Mouse (Mus musculus) kidney, embryonic 14.5 days (tissue): ENCODE data around the gene Nkd2. TPM values are rescaled to one million over a fixed set of nuclear protein-coding genes. Genes with fewer than 3 reads are reported as not detected.
A peak's percentile ranks its signal among the peaks of the same experiment; 100 is the strongest.

Experiments
- ATAC-seq: fragments of 200-750 bp; cut with Nextera tagmentation; 2 replicates; pipeline ENCODE4 v1.8.0; 2017; ENCODE audit warnings: moderate number of reproducible peaks, mild to moderate bottlenecking, moderate TSS enrichment, moderate library complexity; ENCODE audit not compliant: low FRiP score, low TSS enrichment
- H3K27ac ChIP-seq: fragments of 300-500 bp; sonication (generic); 2 replicates; pipeline ENCODE4 v1.5.1; 2014; ENCODE audit warnings: low read depth, mild to moderate bottlenecking, low read length, moderate library complexity, mixed read lengths
- H3K27me3 ChIP-seq: fragments of 300-500 bp; sonication (generic); 2 replicates; pipeline ENCODE4 v1.6.1; 2014; ENCODE audit warnings: mild to moderate bottlenecking, low read length; ENCODE audit not compliant: control insufficient read depth, insufficient read depth
- H3K36me3 ChIP-seq: fragments of 300-500 bp; sonication (generic); 2 replicates; pipeline ENCODE4 v1.6.1; 2014; ENCODE audit warnings: low read length, mixed read lengths; ENCODE audit not compliant: control insufficient read depth, insufficient read depth
- H3K4me1 ChIP-seq: fragments of 300-500 bp; sonication (generic); 2 replicates; pipeline ENCODE4 v1.6.1; 2014; ENCODE audit warnings: low read length, mixed read lengths; ENCODE audit not compliant: control insufficient read depth, insufficient read depth
- H3K4me2 ChIP-seq: fragments of 300-500 bp; sonication (generic); replicated peaks from 2 replicates; pipeline ENCODE4 v1.6.1; 2014; ENCODE audit warnings: low read depth, mild to moderate bottlenecking, low read length
- H3K4me3 ChIP-seq: fragments of 300-500 bp; sonication (generic); 2 replicates; pipeline ENCODE4 v1.5.1; 2014; ENCODE audit warnings: mild to moderate bottlenecking, low read length
- H3K9ac ChIP-seq: fragments of 300-500 bp; sonication (generic); 2 replicates; pipeline ENCODE4 v1.6.1; 2014; ENCODE audit warnings: low read depth, mild to moderate bottlenecking, low read length, moderate library complexity
- H3K9me3 ChIP-seq: fragments of 300-500 bp; sonication (generic); 2 replicates; pipeline ENCODE4 v1.6.1; 2016; ENCODE audit warnings: low read length; ENCODE audit not compliant: control insufficient read depth
- WGBS: fragments of 180-500 bp; shearing (Covaris S2); extraction: QIAGEN DNeasy Blood & Tissue Kit; methylation state at CpG from one replicate; pipeline ENCODE4 v1.1.7; 2014; 5-methylcytosine and 5-hydroxymethylcytosine counted together
- polyA plus RNA-seq: library from polyadenylated mRNA; unstranded; fragments of >200 nt; fragmentation: Nextera tagmentation; extraction: Ambion mirVana; gene quantifications from 2 replicates; pipeline ENCODE4 v1.2.1, GENCODE M21; 2014

Gene Nkd2
- polyA plus RNA-seq, 1 experiment from 2014 or later, result 4.1 TPM

DNA sequence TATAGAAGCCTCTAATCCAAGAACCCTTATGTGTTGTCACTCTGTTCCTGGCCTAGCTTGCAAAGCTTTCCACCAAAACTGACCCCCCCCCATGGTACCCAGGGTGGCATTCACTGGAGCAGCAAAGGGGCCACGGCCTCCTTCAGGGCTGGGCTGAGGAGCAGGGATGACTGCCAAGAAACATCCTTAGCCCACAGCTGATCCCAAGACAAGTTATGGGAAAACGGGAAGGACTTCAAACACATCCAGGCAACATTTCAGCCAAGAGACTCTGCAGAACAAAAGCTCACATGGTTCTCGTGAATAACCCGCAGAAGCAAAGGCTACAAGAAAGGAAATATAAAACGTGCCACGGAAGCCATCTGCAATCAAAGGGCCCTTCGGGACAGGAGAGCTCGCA, 20.2 kb downstream of the Nkd2 start:
- Histone ChIP-seq H3K36me3 (no peaks in the 10 kb centered on the region), H3K4me3 (no peak overlapping the region), H3K4me1 (no peaks in the 10 kb centered on the region), H3K9me3 (no peaks in the 10 kb centered on the region), H3K4me2 (no peak overlapping the region), H3K9ac (no peak overlapping the region), H3K27ac (no peak overlapping the region), H3K27me3 (no peaks in the 10 kb centered on the region)
- ATAC-seq, result no peak
- WGBS, result 72% methylated on average over 8 of the region's 8 CpGs

DNA sequence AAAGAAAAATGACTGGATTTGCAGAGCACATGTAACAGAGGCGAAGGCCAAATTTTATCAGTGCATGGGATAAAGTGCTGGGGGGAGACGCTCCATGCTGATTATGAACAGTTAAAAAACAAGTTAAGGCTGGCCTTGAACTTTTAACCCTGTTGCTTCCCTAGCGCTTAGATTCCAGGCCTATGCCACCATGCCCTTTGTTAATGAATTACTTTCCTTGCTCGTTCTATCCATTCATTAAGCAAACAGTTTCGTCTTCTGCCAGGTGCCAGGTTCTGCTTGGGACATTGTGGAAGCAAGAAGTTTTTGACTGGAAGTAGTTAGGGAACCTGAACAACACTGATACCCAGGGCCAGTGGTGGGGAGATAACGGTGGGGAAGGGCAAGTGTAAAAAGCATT, 23.7 kb downstream of the Nkd2 start:
- no peaks in the 10 kb centered on the region for H3K4me1 ChIP-seq
- no peaks in the 10 kb centered on the region for H3K9me3 ChIP-seq
- H3K4me3 ChIP-seq, result no peak overlapping the region
- H3K9ac ChIP-seq, result no peak overlapping the region
- H3K27ac ChIP-seq, result no peak overlapping the region
- ATAC-seq, result no peak
- H3K4me2 ChIP-seq, result no peak overlapping the region
- no peaks in the 10 kb centered on the region for H3K27me3 ChIP-seq
- 72% methylated on average over 6 of the region's 6 CpGs for WGBS
- no peaks in the 10 kb centered on the region for H3K36me3 ChIP-seq

DNA sequence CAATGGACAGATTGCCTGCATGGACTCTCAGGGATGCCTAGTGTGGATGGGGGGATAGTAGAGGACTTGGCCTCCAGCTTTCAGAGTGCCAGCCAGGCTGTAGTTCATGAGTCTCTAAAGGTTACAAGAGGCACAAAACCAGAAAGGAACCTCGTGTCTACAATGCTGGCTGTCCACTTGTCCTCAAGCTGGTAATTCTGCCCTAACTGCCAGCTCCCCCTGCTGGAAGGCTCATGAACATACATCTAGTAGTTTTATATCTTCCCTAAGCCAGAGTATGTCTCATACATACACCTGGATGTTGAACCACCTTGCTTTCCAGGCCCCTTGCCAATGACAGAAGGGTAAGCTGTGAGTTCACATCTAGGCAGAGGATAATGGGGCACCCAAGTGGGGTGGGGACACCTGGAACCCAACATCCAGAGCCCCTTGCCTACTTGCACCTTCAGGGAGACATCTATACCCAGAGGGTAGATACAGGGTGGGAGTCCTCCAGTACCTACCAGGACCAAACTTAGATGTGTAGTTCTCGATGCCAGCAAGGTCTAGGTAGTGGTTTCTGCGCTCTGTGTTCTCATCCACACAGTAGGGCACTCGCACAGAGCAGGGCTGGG, 25.1 kb downstream of the Nkd2 start:
- 71% methylated on average over 4 of the region's 4 CpGs for WGBS

DNA sequence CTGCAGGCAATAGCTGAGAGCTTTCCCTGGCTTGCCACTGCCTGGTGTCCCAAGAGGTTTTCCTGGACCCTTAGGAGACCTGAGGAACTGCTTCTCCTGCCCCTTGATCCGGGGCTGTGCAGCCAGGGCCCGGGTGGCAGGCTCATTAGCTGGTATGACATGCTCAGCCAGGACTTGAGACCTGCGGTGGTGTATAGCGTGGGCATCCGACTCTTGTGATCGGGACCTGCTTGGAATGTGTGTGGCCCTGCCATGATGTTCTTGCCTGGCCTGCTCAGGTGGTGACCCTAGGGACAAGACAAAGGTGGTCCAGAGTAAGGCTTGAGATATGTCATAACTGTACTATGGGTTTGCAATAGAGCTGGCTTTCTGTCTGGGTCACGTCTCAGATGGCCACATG, 26.2 kb downstream of the Nkd2 start:
- Histone ChIP-seq H3K4me1 (0 out of 2 replicates have a peak, but pooled peaks cover 1% of the 10 kb centered on the region), H3K27me3 (no peaks in the 10 kb centered on the region), H3K9ac (no peak overlapping the region), H3K4me3 (no peak overlapping the region), H3K27ac (no peak overlapping the region), H3K36me3 (no peaks in the 10 kb centered on the region), H3K9me3 (no peaks in the 10 kb centered on the region), H3K4me2 (no peak overlapping the region)
- ATAC-seq, result no peak
- 88% methylated on average over 7 of the region's 7 CpGs for WGBS

More for the DNA sequence above, 25.1 kb downstream of the Nkd2 start:
- Histone ChIP-seq H3K9ac (no peak overlapping the region), H3K4me2 (no peak overlapping the region), H3K27me3 (no peaks in the 10 kb centered on the region), H3K4me3 (no peak overlapping the region), H3K27ac (no peak overlapping the region), H3K36me3 (no peaks in the 10 kb centered on the region), H3K9me3 (no peaks in the 10 kb centered on the region), H3K4me1 (no peaks in the 10 kb centered on the region)
- no peak for ATAC-seq

DNA sequence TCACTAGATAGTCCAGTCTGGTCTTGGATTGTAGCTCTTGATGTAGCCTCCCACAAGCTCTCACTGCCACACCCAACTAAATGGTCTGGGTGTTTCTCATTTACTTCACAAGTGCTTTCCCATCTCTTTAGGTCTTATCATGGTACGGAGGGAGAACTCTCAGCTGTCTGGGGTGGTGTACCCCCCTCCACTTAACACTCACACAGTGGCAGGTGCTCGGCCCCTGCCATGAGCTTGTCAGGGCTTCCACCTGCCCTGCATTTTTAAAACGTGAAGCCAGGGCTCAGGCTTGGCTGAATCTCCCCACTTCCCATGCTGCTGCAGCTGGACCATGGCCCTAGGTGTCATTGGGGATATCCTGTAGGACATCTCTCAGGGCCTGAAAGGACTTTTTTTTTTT, 28.5 kb downstream of the Nkd2 start:
- H3K27me3 ChIP-seq, result no peaks in the 10 kb centered on the region
- no peak overlapping the region for H3K27ac ChIP-seq
- H3K36me3 ChIP-seq, result peaks cover 13% of the 10 kb centered on the region; the same call in 1 of the 2 replicates
- H3K9ac ChIP-seq, result no peak overlapping the region
- no peak overlapping the region for H3K4me2 ChIP-seq
- no peak for ATAC-seq
- 78% methylated on average over 3 of the region's 3 CpGs for WGBS
- H3K4me1 ChIP-seq, result 0 out of 2 replicates have a peak, but pooled peaks cover 4% of the 10 kb centered on the region
- no peaks in the 10 kb centered on the region for H3K9me3 ChIP-seq
- no peak overlapping the region for H3K4me3 ChIP-seq

DNA sequence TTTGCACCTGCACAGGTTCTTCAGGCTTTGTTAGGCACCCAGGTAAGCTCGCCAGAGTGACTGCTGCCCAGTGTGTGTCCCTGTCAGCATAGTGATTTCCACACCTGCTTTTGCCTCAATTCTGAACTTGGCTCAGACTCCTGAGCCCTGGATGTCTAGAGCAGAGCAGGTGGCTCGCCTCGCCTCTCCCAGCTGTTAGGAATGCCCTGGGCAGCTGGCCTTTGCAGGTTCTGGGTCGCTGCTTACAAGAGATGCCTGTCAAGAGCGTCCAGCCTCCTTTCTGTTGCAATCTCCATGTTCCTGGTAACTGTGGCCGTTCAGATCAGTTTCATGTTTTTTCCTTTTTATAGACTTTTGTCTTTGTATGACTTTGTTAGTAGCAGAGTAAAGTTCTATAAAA, 31.1 kb downstream of the Nkd2 start:
- H3K36me3 ChIP-seq, result peaks cover 36% of the 10 kb centered on the region
- H3K9me3 ChIP-seq, result no peaks in the 10 kb centered on the region
- 0 out of 2 replicates have a peak, but pooled peaks cover 4% of the 10 kb centered on the region for H3K4me1 ChIP-seq
- H3K27ac ChIP-seq, result no peak overlapping the region
- H3K4me2 ChIP-seq, result no peak overlapping the region
- H3K4me3 ChIP-seq, result no peak overlapping the region
- 37% methylated on average over 6 of the region's 6 CpGs for WGBS
- H3K27me3 ChIP-seq, result no peaks in the 10 kb centered on the region
- peak; percentile 82 for ATAC-seq
- no peak overlapping the region for H3K9ac ChIP-seq

DNA sequence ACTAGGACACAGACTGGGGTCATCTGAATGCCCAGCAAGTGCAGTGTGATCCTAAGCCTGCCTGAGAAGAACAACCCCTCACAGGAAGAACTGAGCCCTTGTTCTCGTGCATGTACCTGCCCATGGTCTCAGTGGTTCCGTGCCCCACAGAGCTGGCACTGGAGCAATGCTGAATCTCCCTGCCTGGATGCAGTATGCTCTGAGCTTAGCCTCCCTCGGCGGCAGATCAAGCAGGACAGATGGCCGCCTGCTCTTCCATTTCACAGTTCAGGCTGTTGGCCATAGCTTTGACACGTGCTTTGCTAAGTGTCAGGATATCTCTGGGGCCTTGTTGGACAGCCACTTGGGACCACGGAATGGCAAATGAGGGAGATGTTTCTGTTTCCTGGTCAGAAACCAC, 33.2 kb downstream of the Nkd2 start:
- WGBS, result 86% methylated on average over 7 of the region's 7 CpGs
- no peak for ATAC-seq
- H3K36me3 ChIP-seq, result peaks cover 55% of the 10 kb centered on the region

DNA sequence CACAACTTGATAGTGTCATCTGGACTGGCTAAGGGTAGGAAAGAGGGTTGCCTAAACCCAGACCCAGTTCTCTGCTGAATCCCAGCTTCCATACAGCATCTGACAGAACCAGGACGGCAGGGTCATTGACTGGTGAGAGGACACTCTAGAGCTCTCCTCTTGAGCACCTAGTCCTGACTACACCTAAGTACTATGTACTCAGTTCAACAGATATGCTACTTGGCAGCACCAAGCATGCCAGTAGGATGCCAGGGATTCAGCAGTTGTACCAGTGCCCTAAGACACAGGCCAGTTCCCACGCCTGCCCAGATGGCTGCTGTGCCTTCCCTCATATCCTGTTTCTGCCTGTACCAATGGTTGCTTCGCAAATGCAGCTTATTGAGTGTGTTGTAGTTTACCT, 34.5 kb downstream of the Nkd2 start:
- no peaks in the 10 kb centered on the region for H3K27me3 ChIP-seq
- H3K36me3 ChIP-seq, result peaks cover 68% of the 10 kb centered on the region
- no peak overlapping the region for H3K27ac ChIP-seq
- no peak overlapping the region for H3K4me2 ChIP-seq
- 0 out of 2 replicates have a peak, but pooled peaks cover 4% of the 10 kb centered on the region for H3K4me1 ChIP-seq
- H3K4me3 ChIP-seq, result no peak overlapping the region
- H3K9ac ChIP-seq, result no peak overlapping the region
- H3K9me3 ChIP-seq, result no peaks in the 10 kb centered on the region
- no peak for ATAC-seq
- 90% methylated on average over 3 of the region's 3 CpGs for WGBS

More for the DNA sequence above, 33.2 kb downstream of the Nkd2 start:
- Histone ChIP-seq H3K27ac (no peak overlapping the region), H3K4me2 (no peak overlapping the region), H3K27me3 (no peaks in the 10 kb centered on the region), H3K9ac (no peak overlapping the region), H3K4me3 (no peak overlapping the region), H3K9me3 (no peaks in the 10 kb centered on the region), H3K4me1 (0 out of 2 replicates have a peak, but pooled peaks cover 4% of the 10 kb centered on the region)

DNA sequence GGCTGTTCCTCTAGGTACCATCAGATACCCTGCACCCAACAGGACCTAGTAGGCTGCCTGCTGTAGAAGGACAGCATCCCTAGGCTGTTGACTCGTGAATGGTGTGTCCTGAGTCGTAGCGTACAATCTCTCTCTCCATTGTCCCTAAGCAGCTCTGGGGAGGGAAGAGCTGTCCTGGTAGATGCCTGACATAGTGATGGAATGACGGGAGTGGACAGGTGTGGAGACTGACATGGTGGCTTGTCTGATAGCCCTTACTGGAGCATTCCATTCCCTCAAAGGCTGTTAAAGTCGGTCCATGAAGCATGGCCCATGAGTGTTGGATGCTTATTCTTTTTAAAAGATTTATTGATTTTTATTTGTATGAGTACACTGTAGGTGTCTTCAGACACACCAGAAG, 42.5 kb downstream of the Nkd2 start:
- Histone ChIP-seq H3K9me3 (no peaks in the 10 kb centered on the region), H3K9ac (no peak overlapping the region), H3K27ac (no peak overlapping the region), H3K27me3 (no peaks in the 10 kb centered on the region), H3K4me2 (no peak overlapping the region), H3K4me1 (no peaks in the 10 kb centered on the region), H3K4me3 (no peak overlapping the region), H3K36me3 (peaks cover 67% of the 10 kb centered on the region)
- WGBS, result 93% methylated on average over 5 of the region's 5 CpGs
- ATAC-seq, result no peak
